Mouse (Mus musculus) heart, adult 2 months (tissue): ENCODE measurements around the gene Caskin2. TPM values are rescaled to one million over a fixed set of nuclear protein-coding genes. Genes with fewer than 3 reads are reported as not detected.
A peak's percentile ranks its signal among the peaks of the same experiment; 100 is the strongest.
"Not testable (repeated sequence)": the region's sequence is repeated elsewhere in the genome, so short reads cannot be mapped to it uniquely, and the experiment has no call there.

ENCODE experiments used
- DNase-seq, 2 experiments: peaks; one replicate each; pipeline ENCODE4 v3.0.0; 2021
- H3K27ac ChIP-seq: fragments of 200-600 bp; 2 replicates; pipeline ENCODE4 v1.8.1; 2022
- H3K27me3 ChIP-seq: fragments of 200-500 bp; 2 replicates; pipeline ENCODE4 v1.6.1; 2012; ENCODE audit warnings: mild to moderate bottlenecking, low read length, inconsistent platforms, mixed read lengths; ENCODE audit not compliant: control insufficient read depth, insufficient read depth
- H3K36me3 ChIP-seq: fragments of 200-500 bp; 2 replicates; pipeline ENCODE4 v1.6.1; 2012; ENCODE audit warnings: low read length, inconsistent platforms; ENCODE audit not compliant: control insufficient read depth, insufficient read depth
- H3K4me1 ChIP-seq: fragments of 200-500 bp; 2 replicates; pipeline ENCODE4 v1.6.1; 2011; ENCODE audit warnings: low read length; ENCODE audit not compliant: control insufficient read depth, insufficient read depth
- H3K4me3 ChIP-seq: fragments of 200-600 bp; 2 replicates; pipeline ENCODE4 v1.8.1; 2022
- H3K79me2 ChIP-seq: fragments of 200-500 bp; replicated peaks from 2 replicates; pipeline ENCODE4 v1.6.1; 2012; ENCODE audit warnings: mild to moderate bottlenecking, inconsistent platforms, low read length, moderate library complexity, mixed read lengths; ENCODE audit not compliant: control insufficient read depth, insufficient read depth
- H3K9ac ChIP-seq: fragments of 200-500 bp; 2 replicates; pipeline ENCODE4 v1.6.1; 2012; ENCODE audit warnings: low read depth, mild to moderate bottlenecking, control low read depth, inconsistent platforms, low read length, mixed read lengths
- CTCF ChIP-seq: fragments of 200-600 bp; IDR thresholded peaks from 2 replicates; pipeline ENCODE4 v1.8.1; 2022; ENCODE audit warnings: antibody characterized with exemption, mild to moderate bottlenecking, moderate library complexity
- EP300 ChIP-seq: fragments of 200-500 bp; IDR thresholded peaks from 2 replicates; pipeline ENCODE4 v1.6.1; 2011; ENCODE audit warnings: low read depth, low read length, control low read depth; ENCODE audit not compliant: insufficient read depth
- POLR2A ChIP-seq: fragments of 200-500 bp; IDR thresholded peaks from 2 replicates; pipeline ENCODE4 v1.6.1; 2011; ENCODE audit warnings: mild to moderate bottlenecking, low read depth, low read length, control low read depth; ENCODE audit not compliant: insufficient read depth
- WGBS: fragments of 180-500 bp; shearing (Covaris S2); methylation state at CpG from one replicate; pipeline ENCODE4 v1.1.7; 2018; 5-methylcytosine and 5-hydroxymethylcytosine counted together
- intact Hi-C: fragments of 180-260 bp; cut with DNase I; formaldehyde crosslinking; loops from one replicate; pipeline ENCODE4 v1.15.1; 2025
- microRNA-seq, 2 experiments: library from miRNA; unstranded; fragments of <30 nt; microRNA quantifications; one replicate each; pipeline ENCODE4 v1.2.0; 2021
- polyA plus RNA-seq: library from polyadenylated mRNA; depleted of rRNA; stranded (reverse); fragments of >200 nt; gene quantifications from 2 replicates; pipeline ENCODE4 v1.2.3, GENCODE M21; 2012; rRNA removed
- total RNA-seq, 2 experiments: library from RNA; stranded (reverse); gene quantifications; 2 replicates each; pipeline ENCODE4 v1.2.3; 2021

Caskin2 gene
- total and polyA plus RNA-seq, 3 experiments: 38.5 to 43.8 (median 40.5) TPM

- H3K79me2 ChIP-seq: no peaks in the 10 kb centered on the region
- peak overlapping the region; percentile 73 for H3K27ac ChIP-seq
- intact Hi-C loops: loop anchor here (5.0 kb wide), 1 partner anchor 42 kb away; no protein-coding TSS in a partner anchor
- no peak for DNase-seq
- H3K4me3 ChIP-seq: peak overlapping the region; percentile 99
- no peak overlapping the region for H3K9ac ChIP-seq
- 24% methylated on average over 2 of the region's 2 CpGs for WGBS
- no peaks in the 10 kb centered on the region for H3K27me3 ChIP-seq
- TF ChIP-seq CTCF (no peak), POLR2A (no peak), EP300 (no peak)
- peaks cover 2% of the 10 kb centered on the region; the same call in 1 of the 2 replicates for H3K36me3 ChIP-seq
- peaks cover 4% of the 10 kb centered on the region; the same call in 1 of the 2 replicates for H3K4me1 ChIP-seq
These were observed 48.7 kb downstream of the Caskin2 start for GRCm38 (mm10) chr11:115764698-115765097.

GRCm38 (mm10) chr11:115762176-115762575, 51.3 kb downstream of the Caskin2 start:
- H3K27me3 ChIP-seq, intact Hi-C loops, H3K36me3 ChIP-seq, H3K9ac ChIP-seq, DNase-seq, H3K4me1 ChIP-seq, H3K4me3 ChIP-seq, H3K27ac ChIP-seq, H3K79me2 ChIP-seq: not testable (repeated sequence)
- 89% methylated on average over 7 of the region's 7 CpGs for WGBS

- Histone ChIP-seq H3K79me2 (no peaks in the 10 kb centered on the region), H3K4me3 (no peak overlapping the region), H3K27ac (no peak overlapping the region), H3K36me3 (no peaks in the 10 kb centered on the region), H3K4me1 (no peaks in the 10 kb centered on the region), H3K9ac (no peak overlapping the region), H3K27me3 (no peaks in the 10 kb centered on the region)
- DNase-seq: no peak
- WGBS: 54% methylated on average over 4 of the region's 4 CpGs
- intact Hi-C loops: no loop called here
- TF ChIP-seq POLR2A (no peak), CTCF (no peak), EP300 (no peak)
These were observed 60.0 kb downstream of the Caskin2 start for GRCm38 (mm10) chr11:115753485-115753884.

GRCm38 (mm10) chr11:115752653-115753052, 60.8 kb downstream of the Caskin2 start:
- Histone ChIP-seq H3K36me3 (no peaks in the 10 kb centered on the region), H3K4me1 (no peaks in the 10 kb centered on the region)
- no peak for DNase-seq

GRCm38 (mm10) chr11:115751725-115752124, 61.7 kb downstream of the Caskin2 start:
- H3K36me3 ChIP-seq: no peaks in the 10 kb centered on the region

More at GRCm38 (mm10) chr11:115752653-115753052, 60.8 kb downstream of the Caskin2 start:
- intact Hi-C loops: no loop called here
- TF ChIP-seq POLR2A (no peak), EP300 (no peak), CTCF (no peak)
- Histone ChIP-seq H3K27ac (no peak overlapping the region), H3K27me3 (no peaks in the 10 kb centered on the region), H3K4me3 (no peak overlapping the region), H3K79me2 (no peaks in the 10 kb centered on the region), H3K9ac (no peak overlapping the region)
- 85% methylated on average over 7 of the region's 7 CpGs for WGBS

DNA sequence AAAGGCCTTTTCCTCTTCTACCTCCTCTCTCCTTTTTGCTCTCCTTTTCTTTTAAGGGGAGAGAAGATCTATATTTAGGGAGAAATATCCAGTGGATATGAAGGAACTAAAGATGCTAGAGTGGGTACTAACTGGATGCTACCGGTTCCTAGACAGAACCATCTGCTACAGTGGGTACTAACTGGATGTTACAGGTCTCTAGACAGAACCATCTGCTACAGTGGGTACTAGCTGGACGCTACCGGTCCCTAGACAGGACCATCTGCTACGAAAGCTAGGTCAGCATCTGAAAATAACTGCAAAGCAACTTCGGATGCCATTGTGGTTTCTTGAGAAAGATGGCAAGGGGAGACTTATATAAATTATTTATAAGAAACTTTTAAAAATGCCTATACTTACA, 63.6 kb downstream of the Caskin2 start:
- Histone ChIP-seq H3K4me3 (no peak overlapping the region), H3K79me2 (no peaks in the 10 kb centered on the region), H3K9ac (no peak overlapping the region), H3K27ac (no peak overlapping the region), H3K36me3 (no peaks in the 10 kb centered on the region), H3K4me1 (no peaks in the 10 kb centered on the region; the same call in 1 of the 2 replicates), H3K27me3 (no peaks in the 10 kb centered on the region)
- intact Hi-C loops: no loop called here
- no peak for DNase-seq
- TF ChIP-seq CTCF (no peak), EP300 (no peak), POLR2A (no peak)
- WGBS: 90% methylated on average over 5 of the region's 5 CpGs

More at GRCm38 (mm10) chr11:115751725-115752124, 61.7 kb downstream of the Caskin2 start:
- intact Hi-C loops: no loop called here
- H3K79me2 ChIP-seq: no peaks in the 10 kb centered on the region
- H3K27ac ChIP-seq: no peak overlapping the region
- H3K4me3 ChIP-seq: no peak overlapping the region
- no peaks in the 10 kb centered on the region for H3K27me3 ChIP-seq
- H3K4me1 ChIP-seq: no peaks in the 10 kb centered on the region
- 32% methylated on average over 2 of the region's 2 CpGs for WGBS
- DNase-seq: no peak
- no peak overlapping the region for H3K9ac ChIP-seq
- TF ChIP-seq POLR2A (no peak), EP300 (no peak), CTCF (no peak)

Small RNA genes within 50 kb of the gene (microRNA-seq; reads per million reads assigned to microRNA genes)
- 1.5 to 1.7 reads per million in 2 experiments for gene Mir5621

Other genes with a start within 250 kb of the Caskin2 start
- 10 to 100 TPM; 19.8 to 20.2 TPM for gene Nup85, start 249.2 kb downstream of the Caskin2 start, total RNA-seq
- 28.0 and 44.1 TPM in 2 replicates for gene Nup85, start 249.2 kb downstream of the Caskin2 start, polyA plus RNA-seq
- gene Mrps7, start 209.7 kb downstream of the Caskin2 start, total RNA-seq: 10 to 100 TPM; 74.6 to 80.1 TPM
- gene Mrps7, start 209.7 kb downstream of the Caskin2 start, polyA plus RNA-seq: 33.9 and 40.2 TPM in 2 replicates
- 10 to 100 TPM; 16.5 to 20.3 TPM for gene Gga3, start 209.6 kb downstream of the Caskin2 start, total RNA-seq
- 15.4 and 17.1 TPM in 2 replicates for gene Gga3, start 209.6 kb downstream of the Caskin2 start, polyA plus RNA-seq
- 10 to 100 TPM; 51.3 to 54.7 TPM for gene Mif4gd, start 200.7 kb downstream of the Caskin2 start, total RNA-seq
- gene Mif4gd, start 200.7 kb downstream of the Caskin2 start, polyA plus RNA-seq: 94.0 and 123 TPM in 2 replicates
- 10 to 100 TPM; 32.9 to 40.7 TPM for gene Slc25a19, start 185.3 kb downstream of the Caskin2 start, total RNA-seq
- 97.1 and 106 TPM in 2 replicates for gene Slc25a19, start 185.3 kb downstream of the Caskin2 start, polyA plus RNA-seq
- gene Grb2, start 105.0 kb downstream of the Caskin2 start, total RNA-seq: 100 to 1,000 TPM; 107 to 109 TPM
- 52.0 and 73.2 TPM in 2 replicates for gene Grb2, start 105.0 kb downstream of the Caskin2 start, polyA plus RNA-seq
- gene Tmem94, start 48.2 kb downstream of the Caskin2 start, total RNA-seq: 100 to 1,000 TPM in 1 of 2 experiments, 10 to 100 TPM in 1; 99.5 to 103 TPM
- 125 and 135 TPM in 2 replicates for gene Tmem94, start 48.2 kb downstream of the Caskin2 start, polyA plus RNA-seq
- 1 to 10 TPM; 7.2 to 9.3 TPM for gene Tsen54, start 1.1 kb upstream of the Caskin2 start, total RNA-seq
- gene Tsen54, start 1.1 kb upstream of the Caskin2 start, polyA plus RNA-seq: 15.9 and 16.3 TPM in 2 replicates
- gene Llgl2, start 10.4 kb upstream of the Caskin2 start, total RNA-seq: 10 to 100 TPM; 18.4 to 20.3 TPM
- gene Llgl2, start 10.4 kb upstream of the Caskin2 start, polyA plus RNA-seq: 19.4 and 20.2 TPM in 2 replicates
- gene Myo15b, start 44.8 kb upstream of the Caskin2 start, total RNA-seq: under 1 TPM in 1 of 2 experiments, not detected in 1; 0.05 TPM
- gene Myo15b, start 44.8 kb upstream of the Caskin2 start, polyA plus RNA-seq: 0.20 and 0.29 TPM in 2 replicates
- gene Smim5, start 86.3 kb upstream of the Caskin2 start, total RNA-seq: 10 to 100 TPM; 10.2 to 17.8 TPM
- 21.8 and 32.8 TPM in 2 replicates for gene Smim5, start 86.3 kb upstream of the Caskin2 start, polyA plus RNA-seq
- gene Smim6, start 98.4 kb upstream of the Caskin2 start, total RNA-seq: not detected
- gene Smim6, start 98.4 kb upstream of the Caskin2 start, polyA plus RNA-seq: 0.29 and 0.35 TPM in 2 replicates
- gene Sap30bp, start 119.6 kb upstream of the Caskin2 start, total RNA-seq: 10 to 100 TPM; 16.4 to 18.1 TPM
- gene Sap30bp, start 119.6 kb upstream of the Caskin2 start, polyA plus RNA-seq: 9.1 and 10.8 TPM in 2 replicates
- 1 to 10 TPM; 6.8 to 7.4 TPM for gene Recql5, start 119.8 kb upstream of the Caskin2 start, total RNA-seq
- 10.2 and 12.2 TPM in 2 replicates for gene Recql5, start 119.8 kb upstream of the Caskin2 start, polyA plus RNA-seq
- 1 to 10 TPM; 2.6 to 2.9 TPM for gene Itgb4, start 161.1 kb upstream of the Caskin2 start, total RNA-seq
- gene Itgb4, start 161.1 kb upstream of the Caskin2 start, polyA plus RNA-seq: 1.9 and 3.1 TPM in 2 replicates
- gene Galk1, start 199.1 kb upstream of the Caskin2 start, total RNA-seq: 10 to 100 TPM; 14.5 to 14.7 TPM
- gene Galk1, start 199.1 kb upstream of the Caskin2 start, polyA plus RNA-seq: 14.6 and 16.4 TPM in 2 replicates
- 100 to 1,000 TPM; 105 to 128 TPM for gene H3f3b, start 214.3 kb upstream of the Caskin2 start, total RNA-seq
- gene H3f3b, start 214.3 kb upstream of the Caskin2 start, polyA plus RNA-seq: 67.5 and 82.1 TPM in 2 replicates
- 1 to 10 TPM; 7.1 to 7.9 TPM for gene Unk, start 216.7 kb upstream of the Caskin2 start, total RNA-seq
- gene Unk, start 216.7 kb upstream of the Caskin2 start, polyA plus RNA-seq: 16.5 and 20.4 TPM in 2 replicates